Mouse (Mus musculus) forebrain, embryonic 16.5 days (tissue): ENCODE results near the gene Gli1. TPM values are rescaled to one million over a fixed set of nuclear protein-coding genes. Genes with fewer than 3 reads are reported as not detected.

Experiments used
- ATAC-seq: fragments of 200-750 bp; cut with Nextera tagmentation; 2 replicates; pipeline ENCODE4 v1.8.0; 2017; ENCODE audit warnings: mild to moderate bottlenecking, moderate library complexity
- H3K27ac ChIP-seq: fragments of 300-500 bp; sonication (generic); 2 replicates; pipeline ENCODE4 v1.5.1; 2014; ENCODE audit warnings: low read length, control low read depth
- H3K27me3 ChIP-seq: fragments of 300-500 bp; sonication (generic); replicated peaks from 2 replicates; pipeline ENCODE4 v1.6.1; 2014; ENCODE audit warnings: low read length; ENCODE audit not compliant: control insufficient read depth, insufficient read depth
- H3K36me3 ChIP-seq: fragments of 300-500 bp; sonication (generic); 2 replicates; pipeline ENCODE4 v1.6.1; 2014; ENCODE audit not compliant: control insufficient read depth, insufficient read depth
- H3K4me1 ChIP-seq: fragments of 300-500 bp; sonication (generic); replicated peaks from 2 replicates; pipeline ENCODE4 v1.6.1; 2014; ENCODE audit warnings: low read length; ENCODE audit not compliant: control insufficient read depth, insufficient read depth
- H3K4me2 ChIP-seq: fragments of 300-500 bp; sonication (generic); 2 replicates; pipeline ENCODE4 v1.6.1; 2014; ENCODE audit warnings: mild to moderate bottlenecking, low read length, control low read depth
- H3K4me3 ChIP-seq: fragments of 300-500 bp; sonication (generic); replicated peaks from 2 replicates; pipeline ENCODE4 v1.5.1; 2014; ENCODE audit warnings: mild to moderate bottlenecking, low read length, control low read depth
- H3K9ac ChIP-seq: fragments of 300-500 bp; sonication (generic); replicated peaks from 2 replicates; pipeline ENCODE4 v1.6.1; 2014; ENCODE audit warnings: low read depth, low read length, control low read depth
- H3K9me3 ChIP-seq: fragments of 300-500 bp; sonication (generic); 2 replicates; pipeline ENCODE4 v1.6.1; 2016; ENCODE audit warnings: low read length; ENCODE audit not compliant: control insufficient read depth
- WGBS: fragments of 180-500 bp; shearing (Covaris S2); extraction: QIAGEN DNeasy Blood & Tissue Kit; methylation state at CpG from one replicate; pipeline ENCODE4 v1.1.7; 2014; 5-methylcytosine and 5-hydroxymethylcytosine counted together
- polyA plus RNA-seq: library from polyadenylated mRNA; unstranded; fragments of >200 nt; fragmentation: Nextera tagmentation; extraction: Ambion mirVana; gene quantifications from 2 replicates; pipeline ENCODE4 v1.2.1, GENCODE M21; 2015

Gli1 gene
- polyA plus RNA-seq, result 1.3 and 1.4 TPM in 2 replicates

DNA sequence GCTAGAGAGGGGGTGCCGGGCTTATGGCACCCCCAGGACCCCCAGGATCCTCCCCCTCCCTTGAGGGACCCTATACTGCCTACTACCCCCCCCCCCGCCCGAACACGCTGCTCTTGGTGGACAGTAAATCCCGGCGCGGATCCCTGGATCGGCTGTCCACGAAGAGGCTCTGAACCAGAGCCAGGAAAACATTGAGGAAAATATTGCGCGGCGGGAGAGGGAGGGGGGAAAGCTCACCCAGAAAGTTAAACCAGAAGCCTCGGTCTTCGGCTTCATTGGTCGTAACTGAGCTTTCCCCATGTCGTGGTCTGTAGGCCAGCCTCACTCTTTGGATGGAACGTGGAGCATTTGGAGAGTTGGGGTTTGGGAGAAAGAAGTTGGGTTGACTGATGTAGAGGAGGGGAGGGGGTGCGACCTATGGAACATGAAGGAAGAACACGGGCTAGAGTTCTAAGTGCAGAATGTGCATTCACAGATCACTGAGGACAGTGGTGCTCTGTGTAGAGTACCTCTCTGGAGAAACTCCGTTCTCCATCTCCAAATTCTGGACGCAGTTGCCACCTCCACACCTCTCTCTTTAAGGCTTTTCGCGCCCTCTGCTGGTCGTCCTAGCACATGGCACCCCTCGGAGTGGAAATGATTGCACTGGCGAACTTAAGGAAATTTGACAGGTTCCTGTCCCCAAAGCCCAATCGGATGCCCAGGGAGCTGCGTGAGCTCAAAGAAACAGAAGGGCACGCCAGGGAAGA lies at the start of gene Gli1:
Gene Gli1 (minus strand): TSS at position 84 of the 749 bp plus-strand sequence.
- H3K27me3 ChIP-seq, result peaks cover 22% of the 10 kb centered on the region
- H3K9me3 ChIP-seq, result no peaks in the 10 kb centered on the region
- H3K27ac ChIP-seq, result no peak within 1 kb of the TSS
- H3K9ac ChIP-seq, result 0 out of 2 replicates have a peak within 1 kb of the TSS, but pooled peaks have one; percentile 17
- WGBS, result under 1% methylated on average over 29 of the region's 29 CpGs
- peak; percentile 38; the same call in 1 of the 2 replicates for ATAC-seq
- H3K4me3 ChIP-seq, result peak within 1 kb of the TSS; percentile 34
- peaks cover 39% of the 10 kb centered on the region for H3K4me1 ChIP-seq
- no peaks in the 10 kb centered on the region for H3K36me3 ChIP-seq
- H3K4me2 ChIP-seq, result peak within 1 kb of the TSS; percentile 51

DNA sequence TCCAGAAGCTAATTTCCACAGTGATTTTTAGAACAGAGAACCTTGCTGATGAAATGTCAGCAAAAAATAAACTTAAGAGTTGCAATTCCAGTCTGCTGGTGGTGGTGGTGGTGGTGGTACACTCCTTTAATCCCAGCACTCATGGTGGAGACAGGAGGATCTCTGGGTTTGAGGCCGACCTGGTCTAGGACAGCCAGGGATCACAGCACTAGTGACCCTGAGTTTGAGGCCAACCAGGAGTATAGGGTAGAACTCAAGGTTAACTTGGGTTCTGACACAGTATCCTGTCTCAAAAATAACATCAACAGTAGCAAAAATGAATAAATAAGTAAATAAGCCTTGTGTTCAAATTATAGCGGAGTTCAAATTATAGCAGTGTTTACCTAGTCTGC lies 40.0 kb upstream of the Gli1 start:
- Histone ChIP-seq H3K27me3 (no peaks in the 10 kb centered on the region), H3K4me1 (peaks cover 18% of the 10 kb centered on the region), H3K27ac (no peak overlapping the region), H3K9me3 (no peaks in the 10 kb centered on the region), H3K4me2 (peak overlapping the region; percentile 66), H3K4me3 (no peak overlapping the region; the same call in 1 of the 2 replicates), H3K9ac (no peak overlapping the region), H3K36me3 (no peaks in the 10 kb centered on the region)
- 54% methylated on average over 2 of the region's 2 CpGs for WGBS
- no peak for ATAC-seq

DNA sequence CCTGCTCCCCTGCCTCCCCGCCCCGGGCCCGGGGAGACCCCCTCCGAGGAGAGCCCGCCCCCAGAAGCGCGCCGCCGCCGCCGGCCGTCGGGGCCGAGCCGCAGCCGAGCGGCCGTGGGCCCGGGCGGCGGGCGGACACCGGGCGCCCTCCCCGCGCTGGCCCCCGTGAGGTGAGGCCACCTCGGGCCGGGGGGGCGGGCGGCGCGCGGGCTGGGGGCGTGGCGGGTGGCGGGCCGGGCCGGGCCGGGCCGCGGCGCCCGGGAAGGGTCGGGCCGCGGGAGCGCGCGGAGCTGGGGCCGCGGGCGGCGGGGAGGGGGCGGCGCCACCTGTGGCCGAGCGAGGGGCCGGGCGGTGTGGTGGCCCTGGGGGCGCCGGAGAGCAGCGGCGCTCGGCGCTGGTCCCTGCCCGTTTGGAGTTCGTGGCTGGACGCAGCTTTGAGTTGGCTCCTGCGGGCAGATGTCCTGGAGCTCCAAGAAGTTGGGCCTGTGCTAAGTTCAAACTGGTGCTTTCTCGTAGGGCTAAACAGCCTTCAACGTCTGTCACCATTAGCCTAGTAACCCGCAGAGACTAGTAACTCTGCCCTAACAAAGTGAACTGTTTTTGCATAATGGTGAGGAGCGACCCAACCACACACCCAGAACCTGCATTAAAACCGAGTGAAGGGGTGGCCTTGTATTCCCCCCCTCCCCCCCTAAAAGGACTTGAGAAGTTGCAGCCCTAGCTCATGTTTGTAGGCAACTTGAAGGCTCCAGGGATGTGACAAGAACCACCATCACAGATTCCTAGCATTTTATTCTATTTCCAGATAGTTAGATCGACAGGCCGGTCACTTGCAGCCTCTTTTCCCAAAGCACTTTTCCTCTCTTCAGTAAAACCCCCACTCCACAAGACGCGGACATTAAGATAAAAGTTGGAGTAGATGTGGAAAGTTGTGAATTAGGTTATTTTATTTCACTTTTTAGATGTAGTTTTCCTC lies 39.3 kb upstream of the Gli1 start:
- ATAC-seq, result peak; percentile 60
- Histone ChIP-seq H3K27me3 (no peaks in the 10 kb centered on the region), H3K4me2 (peak overlapping the region; percentile 66), H3K27ac (peak overlapping the region; percentile 91), H3K36me3 (no peaks in the 10 kb centered on the region), H3K9ac (peak overlapping the region; percentile 83), H3K4me1 (peaks cover 18% of the 10 kb centered on the region), H3K4me3 (peak overlapping the region; percentile 85), H3K9me3 (no peaks in the 10 kb centered on the region)
- WGBS, result under 1% methylated on average over 56 of the region's 79 CpGs

DNA sequence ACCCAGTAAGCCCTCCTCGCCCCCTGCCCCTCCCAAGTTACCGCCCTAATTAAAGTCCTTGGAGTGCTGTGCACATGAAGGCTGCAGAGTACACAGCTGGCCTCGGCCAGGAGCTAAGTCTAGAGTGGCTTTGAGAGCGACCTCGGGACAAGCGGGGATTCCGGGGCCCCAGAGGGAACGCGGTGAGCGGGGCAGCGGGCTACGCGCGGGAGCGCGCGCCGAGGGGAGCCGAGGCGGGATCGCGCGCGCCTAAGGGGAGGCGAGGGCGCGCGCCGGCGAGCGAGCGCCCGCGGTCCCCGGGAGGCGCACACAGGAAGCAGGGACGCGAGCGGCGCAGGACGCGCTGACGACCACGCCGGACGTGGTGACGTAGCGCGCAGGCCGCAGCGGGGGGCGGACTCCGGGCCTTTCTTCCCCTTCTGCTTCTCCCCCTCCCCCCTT lies 38.5 kb upstream of the Gli1 start, which contains the start of gene R3hdm2:
Gene R3hdm2 (plus strand): TSS at position 77 of the 441 bp plus-strand sequence.
- H3K4me1 ChIP-seq, result peaks cover 18% of the 10 kb centered on the region
- no peaks in the 10 kb centered on the region for H3K9me3 ChIP-seq
- H3K36me3 ChIP-seq, result no peaks in the 10 kb centered on the region
- peak within 1 kb of the TSS; percentile 85 for H3K4me3 ChIP-seq
- peak within 1 kb of the TSS; percentile 91 for H3K27ac ChIP-seq
- WGBS, result under 1% methylated on average over 51 of the region's 53 CpGs
- no peaks in the 10 kb centered on the region for H3K27me3 ChIP-seq
- H3K4me2 ChIP-seq, result peak within 1 kb of the TSS; percentile 66
- peak within 1 kb of the TSS; percentile 83 for H3K9ac ChIP-seq
- peak; percentile 98 for ATAC-seq

- WGBS, result 85% methylated on average over 8 of the region's 8 CpGs
- peak overlapping the region; percentile 61 for H3K4me2 ChIP-seq
- H3K27ac ChIP-seq, result no peak overlapping the region
- no peak overlapping the region for H3K9ac ChIP-seq
- no peaks in the 10 kb centered on the region for H3K27me3 ChIP-seq
- no peak for ATAC-seq
- H3K4me3 ChIP-seq, result peak overlapping the region; percentile 85
- H3K36me3 ChIP-seq, result no peaks in the 10 kb centered on the region
- H3K4me1 ChIP-seq, result peaks cover 13% of the 10 kb centered on the region
- no peaks in the 10 kb centered on the region for H3K9me3 ChIP-seq
Observed at GRCm38 (mm10) chr10:127379654-127380053, 37.9 kb upstream of the Gli1 start.

DNA sequence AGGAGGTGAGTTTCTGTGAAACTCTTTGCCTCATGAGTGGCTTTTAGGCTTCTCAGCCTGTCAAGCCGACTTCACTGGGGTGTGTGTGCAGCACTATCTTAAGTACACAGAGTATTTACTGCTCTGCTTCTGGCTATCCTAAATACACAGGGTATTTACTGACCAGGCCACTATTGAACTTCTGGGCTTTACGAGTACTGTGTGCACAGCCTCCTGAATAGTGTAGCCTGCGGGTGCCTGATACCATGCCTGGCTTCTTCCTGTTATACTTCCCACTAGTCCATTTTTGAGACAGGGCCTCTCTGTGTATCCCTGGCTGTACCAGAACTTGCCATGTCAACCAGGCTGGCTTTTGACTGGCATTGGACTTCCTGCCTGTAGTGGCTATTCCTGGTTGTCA lies 35.9 kb upstream of the Gli1 start:
- WGBS, result 70% methylated on average over 3 of the region's 3 CpGs
- no peak overlapping the region for H3K4me3 ChIP-seq
- no peaks in the 10 kb centered on the region for H3K36me3 ChIP-seq
- no peaks in the 10 kb centered on the region for H3K27me3 ChIP-seq
- H3K4me1 ChIP-seq, result peaks cover 9% of the 10 kb centered on the region
- no peak overlapping the region for H3K4me2 ChIP-seq
- H3K9me3 ChIP-seq, result no peaks in the 10 kb centered on the region
- no peak for ATAC-seq
- H3K9ac ChIP-seq, result no peak overlapping the region
- H3K27ac ChIP-seq, result no peak overlapping the region

DNA sequence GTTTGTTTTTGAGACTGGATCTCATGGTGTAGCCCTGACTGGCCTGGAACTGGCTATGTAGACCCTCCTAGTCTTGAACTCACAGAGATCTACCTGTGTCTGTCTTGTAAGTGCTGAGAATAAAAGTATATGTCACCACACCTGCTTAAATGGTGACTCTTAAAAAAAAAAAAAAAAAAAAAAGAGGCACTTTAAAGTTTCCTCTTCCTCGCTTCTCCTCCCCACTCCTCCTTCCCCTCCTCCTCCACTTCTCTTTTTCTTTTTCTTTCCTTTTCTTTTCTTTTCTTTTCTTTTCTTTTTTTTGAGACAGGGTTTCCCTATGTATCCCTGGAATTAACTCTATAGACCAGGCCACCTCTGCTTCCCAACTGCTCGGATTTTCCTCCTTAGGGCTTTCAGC lies 29.2 kb upstream of the Gli1 start:
- no peaks in the 10 kb centered on the region for H3K9me3 ChIP-seq
- H3K9ac ChIP-seq, result no peak overlapping the region
- ATAC-seq, result no peak
- 54% methylated on average over 2 of the region's 2 CpGs for WGBS
- no peak overlapping the region for H3K4me2 ChIP-seq
- no peaks in the 10 kb centered on the region for H3K36me3 ChIP-seq
- no peaks in the 10 kb centered on the region for H3K27me3 ChIP-seq
- no peak overlapping the region for H3K27ac ChIP-seq
- H3K4me1 ChIP-seq, result no peaks in the 10 kb centered on the region
- H3K4me3 ChIP-seq, result no peak overlapping the region

- no peak within 1 kb of the TSS for H3K4me3 ChIP-seq
- no peak within 1 kb of the TSS for H3K27ac ChIP-seq
- H3K27me3 ChIP-seq, result no peaks in the 10 kb centered on the region
- H3K4me1 ChIP-seq, result no peaks in the 10 kb centered on the region
- no peak within 1 kb of the TSS for H3K9ac ChIP-seq
- H3K36me3 ChIP-seq, result no peaks in the 10 kb centered on the region
- no peak within 1 kb of the TSS for H3K4me2 ChIP-seq
- no peak for ATAC-seq
- WGBS, result 85% methylated on average over 22 of the region's 22 CpGs
- no peaks in the 10 kb centered on the region for H3K9me3 ChIP-seq
Observed at GRCm38 (mm10) chr10:127369834-127370820, 28.4 kb upstream of the Gli1 start, which contains the start of gene Inhbc. Gene Inhbc, minus strand, starts transcription at chr10:127370431.
